ENCODE assay signal across 17 mouse cellular contexts in genomic region chr15:97170074-97170473, GRCm38 (mm10).
DNase-seq lines count a peak whose midpoint lies in the region; ATAC-seq lines count a peak whose summit lies in the region.
"Had no signal": no experiment of that assay in that cellular context is flagged by ENCODE, and none has a peak within 500 bp of the region (broad histone marks: within the 10 kb centered on the region; RNA-seq: fewer than 3 reads in every experiment).

No protein-coding gene starts in this region.

- H3K27ac ChIP-seq in heart, embryonic 11.5 days (ENCODE audit: low read depth, low read length) = no peak overlapping the region
- H3K27ac ChIP-seq: forebrain, embryonic 10.5 days; hindbrain, postnatal 0 days; liver, embryonic 12.5 days; midbrain, embryonic 15.5 days; neural tube, embryonic 12.5 days; stomach, postnatal 0 days had no signal

- H3K27me3 ChIP-seq in heart, embryonic 11.5 days (ENCODE audit: control insufficient read depth, insufficient read depth, low read length) = no peaks in the 10 kb centered on the region
- H3K27me3 ChIP-seq: liver, embryonic 12.5 days; midbrain, embryonic 15.5 days; neural tube, embryonic 12.5 days; Patski had no signal

- H3K36me3 ChIP-seq in heart, embryonic 11.5 days (ENCODE audit: control insufficient read depth, insufficient read depth, low read length) = no peaks in the 10 kb centered on the region
- H3K36me3 ChIP-seq: forebrain, embryonic 10.5 days; liver, embryonic 12.5 days; midbrain, embryonic 15.5 days; neural tube, embryonic 12.5 days had no signal

- H3K4me3 ChIP-seq in heart, embryonic 11.5 days (ENCODE audit: low read depth, low read length) = no peak overlapping the region
- H3K4me3 ChIP-seq: forebrain, embryonic 10.5 days; liver, embryonic 12.5 days; midbrain, embryonic 15.5 days; neural tube, embryonic 12.5 days had no signal

- peak; percentile 12 for DNase-seq in adrenal gland, adult 8-10 months
- no peak for DNase-seq in adrenal gland, adult 18-20 months (ENCODE audit: low spot score in 2 of 2)
- peak; percentile 49 for DNase-seq in gastrocnemius, postnatal 10 days
- peak; percentile 10 for DNase-seq in lung, postnatal 10 days
- no peak for DNase-seq in testis, postnatal 10 days (ENCODE audit: low spot score)
- no peak for DNase-seq in spleen, postnatal 4 days (ENCODE audit: low spot score in 2 of 2)
- DNase-seq in ovary, postnatal 36 days (ENCODE audit: low spot score) = no peak
- DNase-seq: kidney, adult 8-10 months; thymus, postnatal 4 days had no signal

- no peak overlapping the region for H3K4me2 ChIP-seq in heart, embryonic 11.5 days
- H3K4me2 ChIP-seq: liver, embryonic 12.5 days; midbrain, embryonic 15.5 days; neural tube, embryonic 12.5 days had no signal

- 54% methylated on average over 6 of the region's 6 CpGs for WGBS in heart, embryonic 11.5 days (ENCODE audit: insufficient replicate concordance)

- H3K9ac ChIP-seq in heart, embryonic 11.5 days (ENCODE audit: low read depth, low read length) = 0 out of 2 replicates have a peak overlapping the region, but pooled peaks have one; percentile 10
- H3K9ac ChIP-seq: liver, embryonic 12.5 days; midbrain, embryonic 15.5 days; neural tube, embryonic 12.5 days had no signal

- H3K4me1 ChIP-seq in heart, embryonic 11.5 days (ENCODE audit: control insufficient read depth, insufficient read depth, low read length) = peaks cover 9% of the 10 kb centered on the region
- H3K4me1 ChIP-seq: forebrain, embryonic 10.5 days; liver, embryonic 12.5 days; midbrain, embryonic 15.5 days had no signal

- no peak for ATAC-seq in heart, embryonic 11.5 days (replicated peaks; ENCODE audit: insufficient number of reproducible peaks, low FRiP score, low TSS enrichment)
- ATAC-seq: hindbrain, postnatal 0 days; liver, embryonic 12.5 days; midbrain, embryonic 15.5 days; Patski had no signal

- no peaks in the 10 kb centered on the region for H3K9me3 ChIP-seq in heart, embryonic 11.5 days (replicated peaks; ENCODE audit: control insufficient read depth, low read length)
- H3K9me3 ChIP-seq: forebrain, embryonic 10.5 days; liver, embryonic 12.5 days; midbrain, embryonic 15.5 days; neural tube, embryonic 12.5 days had no signal

Comparison
In these comparisons a context has a peak if more than half of its experiments do, and no peak if none do; other contexts are left out.
1. DNase-seq: peak in adrenal gland, adult 8-10 months (single experiment), gastrocnemius, postnatal 10 days (single experiment) and lung, postnatal 10 days (single experiment); none in adrenal gland, adult 18-20 months (0 of 2), testis, postnatal 10 days (single experiment), spleen, postnatal 4 days (0 of 2) and ovary, postnatal 36 days (single experiment).